Mouse (Mus musculus) bone marrow macrophage, adult 2 months (primary cell): ENCODE measurements around the gene Scd4. TPM values are rescaled to one million over a fixed set of nuclear protein-coding genes. Genes with fewer than 3 reads are reported as not detected.

Experiments
- H3K27ac ChIP-seq: 2 replicates; pipeline ENCODE4 v1.5.1; 2012; ENCODE audit warnings: low read depth, low read length; ENCODE audit not compliant: insufficient read depth
- H3K4me1 ChIP-seq: 2 replicates; pipeline ENCODE4 v1.6.1; 2012; ENCODE audit warnings: low read length; ENCODE audit not compliant: control insufficient read depth, insufficient read depth
- H3K4me3 ChIP-seq: 2 replicates; pipeline ENCODE4 v1.5.1; 2012; ENCODE audit warnings: mild to moderate bottlenecking, low read length, moderate library complexity; ENCODE audit not compliant: insufficient read depth
- CTCF ChIP-seq: IDR thresholded peaks from 2 replicates; pipeline ENCODE4 v1.5.1; 2012; ENCODE audit warnings: low read depth, mild to moderate bottlenecking, low read length, moderate library complexity
- POLR2A ChIP-seq: IDR thresholded peaks from 2 replicates; pipeline ENCODE4 v1.6.1; 2012; ENCODE audit warnings: mild to moderate bottlenecking, low read depth, low read length, borderline replicate concordance
- polyA plus RNA-seq: library from polyadenylated mRNA; stranded (reverse); fragments of >200 nt; gene quantifications from 2 replicates; pipeline ENCODE4 v1.2.4, GENCODE M21; 2012; ENCODE audit not compliant: missing spikeins, insufficient read depth, insufficient read length

Gene Scd4
- polyA plus RNA-seq, 1 experiment: not detected

- H3K27ac ChIP-seq: no peak overlapping the region; the same call in 1 of the 2 replicates
Measured at GRCm38 (mm10) chr19:44299902-44300301, 33.0 kb upstream of the Scd4 start.

GRCm38 (mm10) chr19:44300520-44300919, 32.4 kb upstream of the Scd4 start:
- Histone ChIP-seq H3K27ac (no peak overlapping the region), H3K4me3 (no peak overlapping the region), H3K4me1 (peaks cover 23% of the 10 kb centered on the region)
- TF ChIP-seq POLR2A (no peak), CTCF (no peak)

More at GRCm38 (mm10) chr19:44299902-44300301, 33.0 kb upstream of the Scd4 start:
- no peak overlapping the region for H3K4me3 ChIP-seq
- no peak for TF ChIP-seq POLR2A
- TF ChIP-seq CTCF: no peak
- peaks cover 23% of the 10 kb centered on the region for H3K4me1 ChIP-seq

- TF ChIP-seq POLR2A: no peak
- Histone ChIP-seq H3K4me1 (peaks cover 23% of the 10 kb centered on the region), H3K4me3 (no peak overlapping the region), H3K27ac (no peak overlapping the region)
Measured at GRCm38 (mm10) chr19:44301176-44301575, 31.7 kb upstream of the Scd4 start.

GRCm38 (mm10) chr19:44301671-44302305, 31.1 kb upstream of the Scd4 start:
- Histone ChIP-seq H3K4me3 (no peak overlapping the region), H3K4me1 (peaks cover 23% of the 10 kb centered on the region), H3K27ac (no peak overlapping the region)
- no peak for TF ChIP-seq POLR2A
- no peak for TF ChIP-seq CTCF

- Histone ChIP-seq H3K27ac (no peak overlapping the region), H3K4me1 (peaks cover 21% of the 10 kb centered on the region), H3K4me3 (no peak overlapping the region)
- no peak for TF ChIP-seq CTCF
- no peak for TF ChIP-seq POLR2A
Measured at GRCm38 (mm10) chr19:44302901-44303300, 30.0 kb upstream of the Scd4 start.

- peaks cover 16% of the 10 kb centered on the region for H3K4me1 ChIP-seq
- TF ChIP-seq CTCF: no peak
- no peak for TF ChIP-seq POLR2A
- H3K4me3 ChIP-seq: no peak overlapping the region
- no peak overlapping the region for H3K27ac ChIP-seq
Measured at GRCm38 (mm10) chr19:44303502-44303901, 29.4 kb upstream of the Scd4 start.

- Histone ChIP-seq H3K4me3 (no peak overlapping the region), H3K27ac (no peak overlapping the region), H3K4me1 (peaks cover 9% of the 10 kb centered on the region)
- TF ChIP-seq CTCF: no peak
- no peak for TF ChIP-seq POLR2A
Measured at GRCm38 (mm10) chr19:44304419-44304818, 28.5 kb upstream of the Scd4 start.

GRCm38 (mm10) chr19:44304851-44305510, 27.9 kb upstream of the Scd4 start:
- TF ChIP-seq POLR2A: no peak
- TF ChIP-seq CTCF: no peak
- H3K4me3 ChIP-seq: no peak overlapping the region
- no peak overlapping the region for H3K27ac ChIP-seq
- H3K4me1 ChIP-seq: peaks cover 7% of the 10 kb centered on the region

- H3K4me3 ChIP-seq: no peak overlapping the region
- H3K4me1 ChIP-seq: no peaks in the 10 kb centered on the region
- TF ChIP-seq POLR2A: no peak
- no peak for TF ChIP-seq CTCF
- no peak overlapping the region for H3K27ac ChIP-seq
Measured at GRCm38 (mm10) chr19:44305701-44306100, 27.2 kb upstream of the Scd4 start.

GRCm38 (mm10) chr19:44306171-44306570, 26.7 kb upstream of the Scd4 start:
- Histone ChIP-seq H3K4me3 (no peak overlapping the region), H3K27ac (no peak overlapping the region), H3K4me1 (no peaks in the 10 kb centered on the region)
- no peak for TF ChIP-seq CTCF

- no peak overlapping the region for H3K4me3 ChIP-seq
Measured at GRCm38 (mm10) chr19:44307101-44307914, 25.6 kb upstream of the Scd4 start.

More at GRCm38 (mm10) chr19:44307101-44307914, 25.6 kb upstream of the Scd4 start:
- H3K4me1 ChIP-seq: 0 out of 2 replicates have a peak, but pooled peaks cover 2% of the 10 kb centered on the region
- no peak overlapping the region for H3K27ac ChIP-seq
- TF ChIP-seq CTCF (no peak), POLR2A (no peak)
